Mouse (Mus musculus): ENCODE results near the gene Adarb2.

DNA sequence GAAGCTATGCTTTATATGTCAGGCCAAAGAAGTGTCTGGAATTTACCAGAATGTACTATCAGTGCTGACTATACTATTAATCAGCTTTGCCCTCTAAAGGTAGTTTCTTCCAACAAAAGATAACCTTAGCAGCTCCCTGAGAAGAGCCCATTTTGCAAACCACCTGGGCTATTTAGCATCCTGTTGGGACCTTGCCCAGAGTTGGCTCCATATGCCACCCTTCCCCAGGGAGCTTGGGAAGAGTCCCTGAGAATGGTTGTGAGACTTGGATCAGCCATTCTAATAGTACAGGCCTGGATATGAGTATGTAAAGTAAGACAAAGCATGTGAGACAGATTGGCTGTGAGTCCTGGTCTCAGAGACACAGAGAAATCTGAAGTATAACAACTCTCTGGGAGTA is 149.7 kb downstream of the Adarb2 start:
- TF ChIP-seq CTCF (IDR thresholded peaks at IDR 0.05; ENCODE audit: insufficient read depth, low read depth, low read length) (no peak), POLR2A (IDR thresholded peaks at IDR 0.05; ENCODE audit: insufficient read depth, low read depth, low read length) (no peak)

All from olfactory bulb, adult 2 months (tissue).